Comparison of ENCODE assay signal across 23 mouse cellular contexts in the genomic region with DNA sequence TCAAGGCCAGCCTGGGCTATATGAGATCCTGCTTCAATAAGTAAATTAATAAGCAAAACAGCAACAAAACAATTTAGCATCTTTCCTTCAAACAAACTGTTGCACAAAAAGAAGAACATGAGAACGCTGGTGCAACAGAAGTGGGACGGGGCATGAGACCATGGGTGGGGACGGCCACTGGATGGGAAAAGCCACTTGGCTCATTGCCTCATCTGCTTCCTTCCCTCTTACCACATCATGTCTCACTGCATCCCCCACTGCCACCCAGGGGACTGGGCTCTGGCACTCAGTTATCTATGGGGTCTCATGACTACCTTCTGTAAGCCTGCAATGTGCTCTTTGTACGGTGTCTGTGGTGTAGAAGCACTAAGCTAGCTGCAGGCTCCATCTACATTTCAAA. TPM values are rescaled to one million over a fixed set of nuclear protein-coding genes. Genes with fewer than 3 reads are reported as not detected.
"Had no signal": no experiment of that assay in that cellular context is flagged by ENCODE, and none has a peak within 500 bp of the region (broad histone marks: within the 10 kb centered on the region; RNA-seq: fewer than 3 reads in every experiment).

No protein-coding gene starts in this region.

- H3K4me3 ChIP-seq: lung, embryonic 15.5 days; midbrain, embryonic 10.5 days; midbrain, embryonic 12.5 days; myocyte; neural tube, embryonic 13.5 days; neural tube, embryonic 15.5 days had no signal

- H3K9me3 ChIP-seq: lung, embryonic 15.5 days; midbrain, embryonic 10.5 days; midbrain, embryonic 12.5 days; neural tube, embryonic 13.5 days; neural tube, embryonic 15.5 days had no signal

- H3K9ac ChIP-seq: lung, embryonic 15.5 days; midbrain, embryonic 12.5 days; neural tube, embryonic 13.5 days; neural tube, embryonic 15.5 days had no signal

- ATAC-seq: lung, postnatal 0 days; midbrain, embryonic 16.5 days had no signal

- H3K27me3 ChIP-seq: lung, embryonic 15.5 days; neural tube, embryonic 13.5 days; neural tube, embryonic 15.5 days had no signal

- H3K4me2 ChIP-seq: lung, embryonic 15.5 days; midbrain, embryonic 12.5 days; neural tube, embryonic 13.5 days; neural tube, embryonic 15.5 days had no signal

- DNase-seq: lung, adult 2 months; lung, postnatal 14 days; lung, postnatal 36 days; midbrain, embryonic 14.5 days; retina, postnatal 1 day; right cerebral cortex, adult 18-20 months; right cerebral cortex, postnatal 25 days; right cerebral cortex, postnatal 4 days; spleen, adult 18-20 months; thymus, adult 18-20 months; thymus, postnatal 14 days; thymus, postnatal 36 days had no signal

- H3K36me3 ChIP-seq: lung, embryonic 15.5 days; midbrain, embryonic 12.5 days; neural tube, embryonic 15.5 days had no signal

- H3K27ac ChIP-seq: lung, embryonic 15.5 days; macrophage; midbrain, embryonic 10.5 days; midbrain, embryonic 12.5 days; neural tube, embryonic 13.5 days; neural tube, embryonic 15.5 days had no signal

RNA-seq across cellular contexts. Expression of gene Scrn1, which starts 30.8 kb away (rescaled TPM):
- total RNA-seq: megakaryocyte, adult 5-6 weeks; megakaryocyte-erythroid progenitor cell, adult 5-6 weeks had no signal
- polyA plus RNA-seq: macrophage had no signal
